Mouse (Mus musculus) right cerebral cortex, postnatal 10 days (tissue): ENCODE measurements at regions not wholly inside any gene's neighbourhood (a gene's known extent, or its start where the extent isn't known, plus 50 kb on each side); places are given as distances from the start of the nearest gene placed in this dataset.

Experiments
- DNase-seq, 2 experiments: peaks; one replicate each; pipeline ENCODE4 v3.0.0; 2021; ENCODE audit warnings: low spot score in 2 of 2

DNA sequence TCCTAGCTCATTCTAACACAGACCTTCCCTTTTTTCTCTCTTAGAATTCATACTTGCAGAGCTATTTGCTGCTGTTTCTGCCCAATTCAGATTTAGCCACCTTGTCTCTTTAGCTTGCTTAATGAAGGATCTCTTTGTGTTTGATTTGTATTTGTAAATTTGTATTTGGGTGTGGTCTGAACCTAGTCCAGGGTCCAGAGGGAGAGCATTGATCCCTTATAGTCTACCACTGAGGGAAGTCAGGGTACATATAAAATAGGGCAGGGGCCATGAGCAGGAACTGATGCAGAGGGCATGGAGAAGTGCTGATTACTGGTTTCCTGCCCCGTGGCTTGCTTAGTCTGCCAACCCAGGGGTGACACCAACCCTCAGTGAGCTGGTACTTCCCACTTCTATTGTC, 508.7 kb downstream of the Tm4sf1 start:
- DNase-seq = no peak

DNA sequence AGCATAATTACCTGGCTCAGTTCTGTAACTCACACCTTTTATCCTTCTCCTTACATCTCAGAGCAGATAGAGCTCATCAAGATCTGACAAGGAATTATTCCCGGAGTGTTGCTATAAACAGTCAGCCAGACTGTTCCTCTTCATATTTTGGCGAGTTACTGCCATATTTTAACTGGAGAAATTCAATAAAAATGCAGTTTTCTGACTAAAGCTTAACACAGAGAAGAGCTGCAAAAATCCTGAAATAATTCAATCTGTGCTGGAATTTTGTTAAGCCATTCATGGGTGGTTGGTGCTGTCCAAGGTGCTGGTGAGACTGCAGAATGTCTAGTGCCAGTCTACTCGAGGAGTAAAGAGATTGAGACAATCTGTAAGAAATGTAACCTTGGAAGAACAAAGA, 512.6 kb downstream of the Tm4sf1 start:
- DNase-seq = peak; percentile 22 to 29

DNA sequence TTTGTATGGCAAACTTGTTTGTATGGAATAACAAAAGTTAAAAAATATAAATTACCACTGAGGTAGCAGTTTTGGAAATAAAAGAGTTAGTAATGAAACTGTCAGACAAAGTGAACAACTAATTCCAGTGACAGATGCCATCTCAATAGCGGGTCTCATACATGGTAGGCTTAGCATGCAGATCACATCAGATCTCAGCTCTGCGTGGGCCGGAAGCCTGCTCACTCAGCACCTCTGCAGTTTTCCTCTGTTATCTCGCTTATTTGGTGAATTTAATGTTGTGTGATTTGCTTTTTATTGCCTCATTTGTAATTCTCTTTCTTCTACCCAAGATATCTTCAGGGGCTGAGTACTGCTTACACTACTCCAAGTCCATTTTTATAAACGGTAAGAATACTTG, 527.9 kb downstream of the Tm4sf1 start:
- no peak for DNase-seq

DNA sequence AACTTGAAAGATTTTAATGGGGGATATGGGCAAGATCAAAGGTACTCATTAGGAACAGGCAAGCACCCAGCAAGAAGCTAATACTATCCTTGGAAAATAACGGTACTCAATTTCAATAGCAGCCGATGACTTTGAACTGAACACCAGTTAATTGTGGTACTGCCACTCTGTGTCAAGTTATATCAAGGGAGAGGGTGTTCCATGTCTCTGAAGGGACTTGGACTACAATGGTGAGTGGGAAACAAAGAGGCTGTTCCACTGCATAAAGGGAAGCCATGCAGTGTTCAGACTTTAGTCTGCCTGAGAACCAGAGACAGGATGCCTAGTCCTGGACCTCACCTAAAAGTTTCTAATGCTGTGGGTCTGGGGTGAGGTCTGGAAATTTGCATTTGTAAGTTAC, 531.6 kb downstream of the Tm4sf1 start:
- DNase-seq = no peak

DNA sequence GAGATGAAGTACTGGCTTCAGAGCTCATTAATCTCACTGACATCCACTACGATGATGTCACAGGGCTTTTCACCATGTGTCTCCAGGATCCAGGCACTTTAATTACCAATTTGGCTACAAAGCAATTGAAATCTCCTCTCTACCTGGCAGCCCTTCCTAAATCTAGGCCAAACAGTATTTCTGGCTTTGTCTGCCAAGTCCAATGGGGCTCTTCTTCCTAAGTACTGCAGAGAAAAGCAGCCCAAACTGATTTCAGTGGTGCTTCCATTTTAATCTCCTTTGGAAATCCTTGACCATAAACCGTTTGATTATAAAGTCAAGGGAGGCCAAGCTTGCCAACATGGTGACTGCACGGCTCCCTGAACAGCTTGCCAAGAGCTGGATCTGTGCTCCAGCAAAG, 534.7 kb downstream of the Tm4sf1 start:
- no peak for DNase-seq

DNA sequence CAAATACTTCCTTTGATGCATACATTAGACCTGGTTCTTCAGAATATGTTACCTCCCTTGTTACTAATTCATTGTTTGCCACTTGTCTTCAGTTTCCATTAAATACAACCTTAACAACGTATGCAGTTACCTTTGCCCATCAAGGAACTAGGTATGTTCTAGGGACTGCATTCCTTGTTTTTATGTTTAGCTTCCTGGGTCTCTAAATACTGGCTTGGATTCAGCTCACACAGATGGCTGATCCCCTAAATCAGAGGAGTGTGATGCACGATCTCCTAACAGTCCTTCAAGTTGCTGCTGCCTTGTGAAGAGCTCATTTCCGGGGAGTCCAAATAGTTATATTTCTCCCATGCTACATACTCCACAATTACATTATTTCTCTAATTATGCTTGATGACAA, 537.5 kb downstream of the Tm4sf1 start:
- DNase-seq = no peak

DNA sequence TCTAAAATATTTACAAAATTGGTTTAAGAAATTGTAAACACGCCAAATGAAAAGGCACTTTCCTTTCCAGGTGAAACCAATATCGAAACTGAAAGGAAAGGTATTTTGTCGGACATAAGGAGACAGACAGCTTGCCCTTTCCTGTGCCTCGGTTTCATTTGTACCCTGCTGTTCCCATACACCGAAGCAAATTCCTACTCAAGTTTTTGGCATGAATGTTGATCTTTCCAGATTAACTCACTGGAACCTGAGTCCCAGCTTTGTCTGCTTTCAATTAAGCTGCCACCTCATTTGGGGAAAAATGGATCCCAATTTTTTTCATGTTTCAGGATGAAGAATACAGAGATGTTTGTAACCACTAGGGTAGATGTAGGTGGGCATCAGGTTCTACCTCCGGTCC, 537.9 kb downstream of the Tm4sf1 start:
- DNase-seq = no peak

DNA sequence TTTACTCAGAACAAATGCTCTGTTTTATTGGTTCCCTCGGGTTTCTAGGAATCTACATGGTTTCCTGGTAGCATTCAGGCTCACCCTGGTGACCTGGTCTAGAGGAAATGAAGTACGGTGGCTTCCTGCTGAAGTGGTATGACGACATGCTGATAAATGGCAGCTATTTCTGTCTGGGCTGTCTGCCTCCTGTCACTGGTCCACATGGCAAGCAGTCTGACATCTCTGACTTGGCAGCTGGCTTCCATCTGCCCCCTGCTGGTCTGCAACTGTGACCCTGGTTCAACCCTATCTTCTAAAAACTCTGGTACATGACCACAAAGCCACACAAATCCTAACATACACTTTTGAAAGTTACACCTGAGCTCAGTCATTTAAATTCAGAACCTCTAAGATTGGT, 548.1 kb downstream of the Tm4sf1 start:
- DNase-seq = peak; percentile 26 to 42

DNA sequence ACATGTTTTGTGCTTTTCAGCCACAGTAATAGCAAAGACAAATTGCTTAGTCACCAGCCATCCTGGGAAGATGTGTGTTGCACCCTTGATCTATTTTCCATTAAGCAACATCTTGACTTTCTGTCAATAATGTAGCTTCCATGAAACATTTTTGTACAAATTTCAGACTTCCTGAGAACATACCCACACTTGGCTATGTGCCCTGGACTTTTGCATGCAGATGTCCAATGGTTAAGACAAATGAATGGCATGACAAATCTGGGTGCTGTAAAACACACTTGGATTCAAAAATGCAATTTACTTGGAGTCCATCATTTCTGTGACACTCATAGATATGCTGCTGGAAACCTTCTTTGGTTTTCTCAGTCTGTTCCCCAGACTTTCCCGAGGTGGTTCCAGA, 549.9 kb downstream of the Tm4sf1 start:
- peak in 1 of 2 experiments; percentile 29 for DNase-seq

DNA sequence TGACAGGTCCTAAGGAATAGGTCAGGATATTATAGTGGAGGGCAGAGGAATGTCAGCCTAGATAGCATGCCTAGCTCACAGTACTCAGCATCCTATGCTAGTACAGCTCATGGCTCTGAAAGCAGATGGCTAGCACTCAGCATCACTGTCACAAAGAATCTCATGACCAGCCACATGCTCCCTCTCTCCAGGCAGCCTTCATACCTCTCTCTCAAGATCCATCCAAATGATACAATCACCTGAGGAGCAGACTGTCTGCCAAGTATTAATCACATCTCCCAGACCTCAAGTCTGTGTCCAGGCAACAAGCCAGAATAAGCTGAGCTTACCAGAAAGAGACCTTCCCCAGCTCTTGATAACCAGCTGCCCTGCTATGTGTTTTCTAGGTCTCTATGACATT, 557.4 kb upstream of the Nbea start:
- no peak for DNase-seq

DNA sequence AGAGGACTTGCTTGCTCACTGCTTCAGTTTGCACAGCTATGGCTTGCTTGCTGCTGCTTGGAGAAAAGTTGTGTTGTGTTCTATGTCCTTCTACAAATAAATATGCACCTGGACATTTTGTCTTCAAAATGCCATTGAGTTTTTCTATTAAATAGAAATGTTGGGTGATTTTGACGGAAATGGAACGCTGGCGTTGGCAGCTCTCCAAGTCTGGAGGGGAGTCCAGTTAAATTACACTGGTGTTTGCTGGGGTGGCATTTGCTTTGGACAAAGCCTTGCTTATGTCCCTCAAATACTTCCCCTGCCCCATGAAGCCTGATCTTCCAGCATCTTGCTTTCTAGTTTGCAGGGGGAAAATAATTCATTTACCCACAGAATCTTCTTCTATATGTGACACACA, 556.0 kb upstream of the Nbea start:
- no peak for DNase-seq

DNA sequence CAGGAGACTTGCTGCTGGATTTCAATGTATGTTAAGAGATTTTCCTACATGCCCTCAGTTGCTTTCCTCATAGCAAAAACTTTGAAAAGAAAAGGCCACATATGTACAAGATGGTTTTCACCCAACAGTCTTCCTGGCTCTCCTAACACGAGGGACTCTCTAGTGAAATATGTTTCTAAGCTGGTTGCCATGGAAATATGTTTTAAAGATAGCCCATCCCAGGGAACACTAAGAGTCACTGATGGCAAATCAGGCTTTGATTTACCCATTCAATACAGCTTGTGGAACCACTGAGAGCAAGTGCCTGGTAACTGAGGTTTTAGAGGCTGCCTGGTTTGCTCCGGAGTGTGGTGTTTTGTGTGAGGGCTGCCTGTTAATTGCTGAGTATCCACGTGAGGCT, 547.3 kb upstream of the Nbea start:
- peak in 1 of 2 experiments; percentile 46 for DNase-seq

DNA sequence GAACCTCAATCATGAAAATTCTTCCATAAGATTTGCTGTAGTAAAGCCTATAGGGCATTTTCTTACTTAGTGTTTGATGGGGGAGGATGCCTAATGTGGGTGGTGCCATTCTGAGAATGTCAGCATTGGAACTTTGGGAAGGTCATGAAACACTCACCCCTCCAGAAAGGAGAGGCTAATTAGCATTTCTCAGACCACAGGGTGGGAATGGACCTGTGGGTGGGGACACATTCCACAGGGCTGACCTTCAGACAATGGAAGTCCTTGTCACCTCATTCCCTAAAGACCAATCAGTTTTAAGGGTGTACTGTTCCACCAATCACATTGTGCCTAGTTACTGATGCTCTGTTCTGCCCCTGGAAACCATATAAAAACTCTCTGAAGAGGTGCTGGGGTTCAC, 541.5 kb upstream of the Nbea start:
- no peak for DNase-seq

DNA sequence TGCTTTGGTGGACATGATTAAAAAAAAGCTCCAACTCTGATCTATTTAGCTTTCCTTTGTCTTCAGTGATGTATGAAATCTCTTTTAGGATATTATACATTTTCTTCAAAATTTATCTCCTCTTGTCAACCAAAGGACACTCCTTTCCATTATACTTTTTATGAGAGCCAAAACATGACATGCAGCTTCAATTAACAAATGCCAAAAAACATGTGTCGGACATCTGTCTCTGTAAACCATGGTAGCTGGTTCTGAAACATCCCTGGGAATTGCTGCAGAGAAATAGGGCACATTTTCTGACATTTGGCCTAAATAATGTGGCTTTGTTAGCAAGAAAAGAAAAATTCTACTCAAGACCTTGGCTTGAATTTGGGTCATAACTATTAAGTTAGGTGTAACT, 524.8 kb upstream of the Nbea start:
- DNase-seq = no peak

DNA sequence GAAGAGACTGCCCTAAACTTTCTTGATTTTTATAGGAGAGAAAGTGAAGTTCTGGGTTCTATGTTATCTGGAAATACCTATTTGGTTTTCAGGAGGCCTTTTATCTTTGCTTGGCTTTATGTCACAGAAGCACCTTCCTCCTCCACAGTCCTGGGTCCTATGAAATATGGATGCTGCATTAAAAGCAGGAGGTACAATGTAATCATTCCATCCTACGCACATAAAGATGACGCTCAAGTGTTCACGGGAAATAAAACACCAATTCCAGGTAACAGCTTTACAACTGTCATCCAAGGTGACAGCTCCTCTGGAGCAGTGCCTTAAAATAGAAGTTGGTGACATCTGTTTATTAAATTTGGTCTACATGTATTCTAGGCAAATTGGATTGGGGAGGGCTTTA, 523.8 kb upstream of the Nbea start:
- DNase-seq = no peak

DNA sequence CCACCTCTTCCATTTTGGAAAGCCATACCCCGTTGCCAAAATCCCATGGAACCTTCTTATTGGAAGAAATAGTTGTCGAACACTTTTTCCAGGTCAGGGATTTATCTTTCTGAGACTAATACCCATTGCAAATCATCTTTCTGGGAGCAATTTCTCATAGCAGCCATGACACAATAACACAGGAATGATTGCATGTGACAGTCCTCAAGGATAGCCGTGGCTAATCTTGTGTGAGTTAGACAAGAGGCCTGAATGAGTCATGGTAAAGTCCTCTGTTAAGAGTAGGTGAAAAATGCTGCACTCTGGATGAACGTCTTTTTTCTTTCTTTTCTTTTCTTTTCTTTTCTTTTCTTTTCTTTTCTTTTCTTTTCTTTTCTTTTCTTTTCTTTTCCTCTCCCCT, 522.5 kb upstream of the Nbea start:
- DNase-seq = no peak

DNA sequence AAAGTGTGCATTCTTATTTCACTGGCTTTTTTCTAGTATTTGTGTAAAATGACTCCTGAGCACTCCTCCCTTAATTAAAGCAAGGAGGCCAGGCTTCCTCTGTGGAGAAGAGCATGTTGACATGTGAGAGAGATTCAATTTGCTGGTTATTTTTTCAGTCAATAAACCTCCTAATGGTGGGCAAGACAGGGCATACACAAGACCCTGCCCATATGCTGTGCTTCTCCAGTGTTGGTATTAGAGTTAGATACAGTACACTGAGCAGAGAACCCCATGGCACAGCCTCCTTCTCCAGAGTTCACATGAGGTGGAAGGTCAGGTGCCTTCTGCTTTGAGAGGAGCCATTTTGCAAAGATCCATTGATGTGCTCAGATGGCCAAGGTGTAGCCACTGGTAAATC, 515.4 kb upstream of the Nbea start:
- no peak for DNase-seq

DNA sequence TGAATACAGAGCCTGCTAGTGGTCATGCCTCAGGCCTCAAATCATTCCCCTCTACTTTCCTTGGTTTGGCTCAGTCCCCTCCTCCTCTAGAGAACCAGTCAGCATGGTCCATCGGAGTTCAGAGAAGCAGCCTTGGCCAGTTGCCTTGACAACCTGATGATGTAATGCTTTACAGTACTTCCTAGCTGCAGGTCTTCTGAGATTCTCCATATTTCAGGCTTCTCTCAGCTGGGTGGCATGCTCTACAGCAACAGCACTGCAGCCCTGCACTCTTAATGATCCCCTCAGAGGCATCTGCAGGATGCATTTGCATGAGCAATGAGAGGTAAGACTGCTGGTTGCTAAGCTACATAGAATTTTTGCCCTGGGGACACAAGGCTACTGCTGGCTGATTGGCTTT, 514.7 kb upstream of the Nbea start:
- peak; percentile 72 to 84 for DNase-seq

DNA sequence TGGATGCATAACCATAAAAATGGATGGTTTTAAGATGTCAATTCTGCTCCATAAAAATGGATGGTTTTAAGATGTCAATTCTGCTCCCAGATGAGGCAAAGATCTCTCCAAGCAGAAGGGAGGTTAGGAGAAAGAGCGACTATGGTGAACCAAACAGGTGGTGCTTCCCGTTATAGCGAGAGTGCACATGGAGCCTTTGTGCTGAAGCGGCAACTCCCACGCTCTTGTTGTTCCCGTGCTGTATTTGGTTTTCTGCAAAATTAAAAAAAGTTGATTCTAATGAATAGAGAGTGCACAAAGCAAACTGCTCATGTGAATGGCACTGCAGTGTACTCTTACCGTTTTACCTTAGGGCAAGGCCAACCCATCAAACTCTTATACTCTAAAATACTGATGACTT, 497.5 kb upstream of the Nbea start:
- peak in 1 of 2 experiments; percentile 23 for DNase-seq

DNA sequence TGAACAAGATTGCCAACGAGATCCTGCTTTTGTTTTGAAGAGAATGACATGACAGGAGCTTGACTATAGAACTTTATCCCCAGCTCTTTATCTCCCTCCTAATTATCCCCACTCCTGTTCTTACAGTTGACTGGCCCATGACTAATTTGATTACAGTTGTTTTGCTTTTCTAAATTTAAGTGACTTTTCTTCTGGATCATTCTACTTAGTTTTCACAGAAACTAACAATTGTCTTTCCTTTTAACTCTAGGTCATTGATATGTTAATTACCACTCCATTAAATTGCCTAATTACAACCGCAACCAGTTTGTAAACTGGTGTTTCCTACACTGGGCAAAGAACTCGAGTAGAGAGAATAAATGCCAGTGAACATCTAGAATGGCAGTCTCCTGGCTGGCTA, 485.3 kb upstream of the Nbea start:
- no peak for DNase-seq

DNA sequence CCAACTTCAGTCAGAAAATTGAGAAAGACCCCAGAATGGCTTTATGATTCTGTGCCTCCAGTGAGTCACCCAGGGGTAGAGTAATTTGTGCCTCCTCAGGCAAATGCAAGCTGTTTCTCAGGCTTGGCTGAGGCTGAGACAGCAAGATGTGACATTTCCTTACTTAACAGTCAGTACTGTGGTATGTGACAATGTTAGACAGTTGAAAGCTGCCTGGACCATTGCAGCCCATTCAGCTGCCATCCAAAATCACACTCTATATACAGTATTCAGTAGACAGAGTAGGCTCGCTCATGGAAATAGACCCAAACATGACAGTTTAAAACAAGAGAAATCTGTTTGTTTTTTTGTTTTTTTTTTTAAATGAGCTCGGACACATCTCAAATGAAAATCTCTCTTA, 477.1 kb upstream of the Nbea start:
- peak in 1 of 2 experiments; percentile 26 for DNase-seq

DNA sequence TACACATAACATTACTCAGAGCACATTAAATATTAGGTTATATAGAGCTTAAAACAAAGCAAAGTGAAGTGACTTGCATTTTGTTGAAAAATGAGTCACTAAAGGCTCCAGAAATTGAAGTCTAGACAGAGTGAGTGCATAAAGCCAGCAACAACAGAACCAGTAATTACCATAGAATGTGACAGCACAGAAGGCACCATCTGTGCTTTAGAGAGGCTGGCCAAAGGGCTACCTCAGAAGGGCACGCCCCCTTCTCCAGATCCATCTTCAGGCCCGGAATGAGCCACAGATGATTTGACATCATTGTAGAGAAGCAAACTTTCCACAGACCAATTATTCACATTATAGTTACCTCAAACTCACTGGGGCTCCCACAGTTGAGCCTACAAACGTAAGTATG, 463.8 kb upstream of the Nbea start:
- no peak for DNase-seq
